Mouse (Mus musculus) layer of hippocampus, adult 8-10 months (tissue): ENCODE results near the gene Actrt1. TPM values are rescaled to one million over a fixed set of nuclear protein-coding genes. Genes with fewer than 3 reads are reported as not detected.

Experiments
- DNase-seq, 2 experiments: peaks; one replicate each; pipeline ENCODE4 v3.0.0; 2022; ENCODE audit warnings: low spot score in 2 of 2
- total RNA-seq, 4 experiments: library from RNA; stranded (reverse); gene quantifications; 2 replicates each; pipeline ENCODE4 v1.2.4; 2022

Gene Actrt1
- total RNA-seq, result not detected

GRCm38 (mm10) chrX:46328707-46329106 lies at the start of gene Actrt1:
Gene Actrt1 (plus strand): TSS chrX:46329007.
- DNase-seq, result no peak

- no peak for DNase-seq
Observed at GRCm38 (mm10) chrX:46331463-46332115, 2.8 kb downstream of the Actrt1 start.
